Mouse (Mus musculus): ENCODE measurements around the gene Arl4a. TPM values are rescaled to one million over a fixed set of nuclear protein-coding genes. Genes with fewer than 3 reads are reported as not detected.

The Arl4a gene
- total RNA-seq (2021) = 10 to 100 TPM; 51.2 to 51.3 TPM

- intact Hi-C loops (cut with DNase I) = loop anchor here (5.0 kb wide), 3 partner anchors 61 to 296 kb away; no protein-coding TSS in a partner anchor
- peak; percentile 90 to 91 for DNase-seq (ENCODE audit: low spot score in 2 of 2)
Observed at GRCm38 (mm10) chr12:40037876-40038463, at the start of gene Arl4a. Gene Arl4a (minus strand): TSS chr12:40038025.

GRCm38 (mm10) chr12:40085731-40086322 lies 48.0 kb upstream of the Arl4a start:
- intact Hi-C loops (cut with DNase I) = no loop called here
- no peak for DNase-seq (ENCODE audit: low spot score in 2 of 2)

GRCm38 (mm10) chr12:40082453-40083238 lies 44.8 kb upstream of the Arl4a start:
- intact Hi-C loops (cut with DNase I) = loop anchor here (1.0 kb wide), 1 partner anchor 82 kb away; no protein-coding TSS in a partner anchor
- DNase-seq (ENCODE audit: low spot score in 2 of 2) = no peak

GRCm38 (mm10) chr12:40082048-40082447 lies 44.2 kb upstream of the Arl4a start:
- intact Hi-C loops (cut with DNase I) = loop anchor here (1.0 kb wide), 1 partner anchor 82 kb away; no protein-coding TSS in a partner anchor
- no peak for DNase-seq (ENCODE audit: low spot score in 2 of 2)

- DNase-seq (ENCODE audit: low spot score in 2 of 2) = no peak
- intact Hi-C loops (cut with DNase I) = loop anchor here (2.0 kb wide), 1 partner anchor 563 kb away; no protein-coding TSS in a partner anchor
Observed at GRCm38 (mm10) chr12:40073660-40074059, 35.8 kb upstream of the Arl4a start.

- DNase-seq (ENCODE audit: low spot score in 2 of 2) = no peak
- intact Hi-C loops (cut with DNase I) = no loop called here
Observed at GRCm38 (mm10) chr12:40047024-40047423, 9.2 kb upstream of the Arl4a start.

GRCm38 (mm10) chr12:40043816-40044585 lies 6.2 kb upstream of the Arl4a start:
- no peak for DNase-seq (ENCODE audit: low spot score in 2 of 2)
- intact Hi-C loops (cut with DNase I) = no loop called here

- DNase-seq (ENCODE audit: low spot score in 2 of 2) = peak in 1 of 2 experiments; percentile 20
Observed at GRCm38 (mm10) chr12:40040067-40040466, 2.2 kb upstream of the Arl4a start.

GRCm38 (mm10) chr12:40037226-40037813 lies 505 bp downstream of the Arl4a start:
- intact Hi-C loops (cut with DNase I) = loop anchor here (5.0 kb wide), 3 partner anchors 60 to 295 kb away; no protein-coding TSS in a partner anchor
- peak; percentile 97 to 99 for DNase-seq (ENCODE audit: low spot score in 2 of 2)

More at GRCm38 (mm10) chr12:40040067-40040466, 2.2 kb upstream of the Arl4a start:
- intact Hi-C loops (cut with DNase I) = loop anchor here (2.0 kb wide), 1 partner anchor 529 kb away; no protein-coding TSS in a partner anchor

- DNase-seq (ENCODE audit: low spot score in 2 of 2) = peak; percentile 10 to 12
- intact Hi-C loops (cut with DNase I) = loop anchor here (5.0 kb wide), 3 partner anchors 59 to 294 kb away; no protein-coding TSS in a partner anchor
Observed at GRCm38 (mm10) chr12:40036666-40037065, 1.2 kb downstream of the Arl4a start.

GRCm38 (mm10) chr12:40035506-40035905 lies 2.3 kb downstream of the Arl4a start:
- intact Hi-C loops (cut with DNase I) = loop anchor here (5.0 kb wide), 3 partner anchors 58 to 293 kb away; no protein-coding TSS in a partner anchor
- no peak for DNase-seq (ENCODE audit: low spot score in 2 of 2)

- intact Hi-C loops (cut with DNase I) = no loop called here
- no peak for DNase-seq (ENCODE audit: low spot score in 2 of 2)
Observed at GRCm38 (mm10) chr12:40029201-40029600, 8.6 kb downstream of the Arl4a start.

- no peak for DNase-seq (ENCODE audit: low spot score in 2 of 2)
- intact Hi-C loops (cut with DNase I) = no loop called here
Observed at GRCm38 (mm10) chr12:40027846-40028245, 10.0 kb downstream of the Arl4a start.

- intact Hi-C loops (cut with DNase I) = no loop called here
- no peak for DNase-seq (ENCODE audit: low spot score in 2 of 2)
Observed at GRCm38 (mm10) chr12:40027444-40027843, 10.4 kb downstream of the Arl4a start.

- intact Hi-C loops (cut with DNase I) = no loop called here
- no peak for DNase-seq (ENCODE audit: low spot score in 2 of 2)
Observed at GRCm38 (mm10) chr12:40023918-40024317, 13.9 kb downstream of the Arl4a start.

- intact Hi-C loops (cut with DNase I) = no loop called here
- no peak for DNase-seq (ENCODE audit: low spot score in 2 of 2)
Observed at GRCm38 (mm10) chr12:40023014-40023642, 14.7 kb downstream of the Arl4a start.

- DNase-seq (ENCODE audit: low spot score in 2 of 2) = no peak
- intact Hi-C loops (cut with DNase I) = no loop called here
Observed at GRCm38 (mm10) chr12:40022344-40022743, 15.5 kb downstream of the Arl4a start.

GRCm38 (mm10) chr12:40017955-40018505 lies 19.8 kb downstream of the Arl4a start:
- no peak for DNase-seq (ENCODE audit: low spot score in 2 of 2)
- intact Hi-C loops (cut with DNase I) = no loop called here

All from left cerebral cortex, postnatal 36 days (tissue).